Mouse (Mus musculus) right cerebral cortex, postnatal 4 days (tissue): ENCODE measurements around the gene Gpr183.

Experiments used
- DNase-seq: peaks from one replicate; pipeline ENCODE4 v3.0.0-alpha.2; 2022

The Gpr183 gene

DNA sequence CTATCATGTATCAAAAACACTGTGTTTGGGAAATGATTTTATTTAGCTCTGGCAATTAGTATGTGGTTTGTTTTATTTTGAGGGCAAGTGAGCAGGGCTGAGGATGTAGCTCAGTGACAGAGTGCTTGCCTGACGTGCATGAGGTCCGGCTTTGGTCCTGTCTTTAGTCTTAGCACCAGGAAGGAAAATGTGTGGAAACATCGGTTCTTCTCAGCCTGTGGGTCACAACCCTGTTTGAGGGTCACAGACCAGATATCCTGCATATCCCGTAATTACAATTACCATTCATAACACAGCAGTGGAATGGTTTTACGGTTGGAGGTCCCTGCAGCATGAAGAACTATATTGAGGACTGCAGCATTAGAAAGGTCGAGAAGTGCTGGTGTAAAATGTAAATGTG, 21.0 kb upstream of the Gpr183 start:
- no peak for DNase-seq

DNA sequence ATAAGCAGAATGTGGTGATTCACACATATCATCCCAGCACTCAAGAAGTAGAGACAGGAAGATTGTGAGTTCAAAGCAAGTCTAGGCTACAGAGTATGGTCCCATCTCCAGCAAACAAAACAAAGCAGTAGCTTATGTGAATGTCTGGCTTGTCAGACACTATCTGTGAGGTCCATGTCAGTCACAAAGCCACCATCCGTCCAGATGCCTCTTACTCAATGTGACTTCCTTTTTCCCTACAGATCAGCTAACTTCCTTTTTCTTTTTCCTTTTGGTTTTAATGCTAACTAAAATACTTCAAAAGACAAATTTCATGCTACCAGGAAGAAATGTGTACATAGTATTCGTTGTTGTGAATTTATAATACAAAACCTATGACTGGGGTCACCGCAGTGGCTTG, 20.5 kb upstream of the Gpr183 start:
- DNase-seq, result no peak

DNA sequence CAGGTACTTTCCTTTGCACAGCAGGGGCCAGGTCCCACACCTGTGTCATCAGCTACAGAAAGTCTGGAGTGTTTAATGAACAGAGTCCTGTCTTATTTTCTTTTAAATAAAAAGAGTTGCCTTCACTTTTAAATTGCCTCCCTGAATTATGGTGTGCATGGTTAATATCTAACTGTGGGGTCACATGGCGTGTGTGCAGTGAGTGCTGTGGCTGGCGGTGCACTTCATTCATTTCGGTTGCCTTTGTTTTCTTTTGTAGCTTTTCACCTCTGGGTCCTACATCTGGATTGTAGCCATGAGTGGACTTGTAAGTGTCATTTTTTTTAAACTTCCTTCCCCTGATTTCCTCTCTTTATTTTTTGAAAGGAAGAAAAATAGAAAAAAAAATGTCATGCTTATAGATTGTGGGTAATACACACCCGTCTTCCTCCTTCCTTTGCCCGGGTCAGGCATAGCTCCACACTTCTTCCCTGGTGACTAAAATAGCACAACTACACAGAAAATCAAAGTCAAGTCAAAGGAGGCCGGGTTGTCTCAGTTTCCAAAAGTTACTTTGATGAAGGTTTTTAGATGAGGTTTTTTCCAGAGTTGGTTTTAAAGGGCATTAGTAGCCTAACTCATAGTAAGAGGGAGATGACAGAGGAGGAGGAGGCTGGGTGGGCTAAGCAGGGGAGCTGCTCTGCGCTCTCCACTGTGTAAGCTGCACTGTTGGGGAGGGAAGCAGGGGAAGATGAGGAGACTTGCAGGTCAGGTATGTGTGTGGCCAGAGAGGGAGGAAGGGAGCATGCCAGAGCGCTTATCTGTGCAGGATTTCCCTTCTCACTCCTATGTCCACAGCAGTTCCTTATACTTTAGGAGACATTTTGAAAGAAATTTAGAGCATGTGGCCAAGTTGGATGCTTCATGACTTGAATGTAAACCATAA, 18.3 kb upstream of the Gpr183 start:
- DNase-seq, result no peak

DNA sequence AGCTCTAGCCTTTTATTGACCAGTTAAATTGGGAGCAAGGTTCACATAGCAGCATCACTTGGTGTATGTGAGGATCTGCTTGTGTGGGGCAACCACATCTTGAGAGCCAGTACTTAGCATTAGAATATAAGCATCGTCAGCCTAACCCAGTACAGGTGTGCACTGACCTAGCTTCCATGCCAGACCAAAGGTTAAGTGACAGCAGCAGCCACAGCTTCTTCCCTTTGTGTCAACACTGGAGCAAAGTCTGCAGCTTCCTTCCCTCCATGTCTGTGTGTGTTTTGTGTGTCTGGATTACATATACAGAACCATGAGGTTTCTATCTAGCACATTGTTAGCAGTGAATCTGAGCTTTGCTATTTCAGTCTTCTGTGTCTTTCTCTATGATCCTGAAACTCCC, 16.5 kb upstream of the Gpr183 start:
- no peak for DNase-seq

DNA sequence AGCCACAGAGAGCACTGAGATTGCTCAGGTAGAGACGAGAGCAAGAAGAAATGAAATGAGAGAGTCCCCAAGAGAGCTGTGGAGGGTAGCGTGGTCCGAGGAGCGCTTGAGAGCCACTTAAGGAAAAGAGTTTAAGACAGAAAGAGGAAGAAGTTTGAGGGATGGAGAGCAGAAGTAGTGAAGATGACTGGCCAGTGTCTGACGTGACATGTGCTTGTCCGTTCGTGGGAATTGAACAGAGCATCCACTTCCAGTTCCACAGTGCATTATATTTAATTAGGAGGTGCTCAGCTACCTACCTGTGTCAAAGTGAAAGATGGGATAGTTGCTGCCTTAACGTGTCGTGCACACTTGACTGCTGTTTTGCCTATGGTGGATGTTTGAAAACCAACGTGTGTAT, 8.1 kb upstream of the Gpr183 start:
- DNase-seq, result no peak

DNA sequence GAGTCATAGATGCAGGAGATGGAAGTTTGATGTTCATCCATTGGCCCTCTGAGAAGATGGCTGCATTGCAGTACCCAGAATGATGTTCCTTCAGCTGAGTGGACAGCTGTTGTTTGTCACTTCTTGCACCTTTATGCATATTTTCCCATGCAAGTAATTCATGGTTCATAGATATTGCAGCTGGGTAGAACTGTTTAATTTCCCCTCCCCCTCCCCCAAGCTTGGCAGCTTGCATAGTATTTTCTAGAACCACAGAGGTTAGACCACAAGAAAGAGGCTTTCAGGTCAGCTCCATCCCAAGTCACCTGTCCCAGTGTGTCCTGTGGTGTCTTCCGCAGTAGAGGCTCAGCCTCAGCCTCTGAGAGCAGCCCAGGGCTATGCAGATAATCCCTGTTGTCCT, 5.4 kb upstream of the Gpr183 start:
- DNase-seq, result no peak

DNA sequence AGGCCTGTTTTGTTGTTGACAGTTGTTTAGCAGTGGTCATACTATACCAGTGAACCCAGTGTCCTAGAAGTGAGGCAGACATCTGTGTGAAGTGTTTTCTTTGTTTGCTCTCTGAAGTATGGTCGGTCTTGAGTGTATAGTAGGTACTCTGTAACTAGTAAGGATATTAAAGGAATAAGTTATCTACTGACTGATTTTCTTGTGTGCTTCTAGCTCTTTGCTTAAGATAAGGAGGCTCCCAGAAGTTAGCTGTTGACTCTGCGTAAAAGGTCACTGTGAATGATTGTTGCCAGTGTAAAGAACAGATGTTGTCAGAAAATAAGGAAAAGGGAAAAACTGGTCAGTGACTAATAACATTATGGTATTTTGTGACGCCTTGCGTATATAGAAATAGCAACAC, 2.1 kb upstream of the Gpr183 start:
- DNase-seq, result no peak

DNA sequence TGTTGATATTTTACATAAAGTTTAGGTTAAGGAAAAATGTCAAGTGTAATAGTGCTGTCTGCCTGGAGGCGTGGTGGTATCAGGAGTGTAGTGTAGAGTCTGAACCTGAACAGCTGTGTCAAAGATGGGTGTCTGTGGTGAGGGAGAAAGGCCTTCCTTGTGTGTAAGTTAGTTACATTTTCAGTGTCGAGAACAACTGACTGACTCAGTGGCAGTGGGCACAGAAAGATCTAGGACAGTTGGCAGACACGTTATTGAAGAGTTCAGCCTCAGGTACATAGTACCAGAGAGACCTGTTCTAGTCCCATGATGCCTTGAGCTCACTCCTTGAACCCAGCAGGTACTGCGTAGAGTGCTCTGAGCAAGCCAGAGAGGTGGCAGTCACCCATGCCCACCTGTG, 466 bp upstream of the Gpr183 start:
- DNase-seq, result no peak

DNA sequence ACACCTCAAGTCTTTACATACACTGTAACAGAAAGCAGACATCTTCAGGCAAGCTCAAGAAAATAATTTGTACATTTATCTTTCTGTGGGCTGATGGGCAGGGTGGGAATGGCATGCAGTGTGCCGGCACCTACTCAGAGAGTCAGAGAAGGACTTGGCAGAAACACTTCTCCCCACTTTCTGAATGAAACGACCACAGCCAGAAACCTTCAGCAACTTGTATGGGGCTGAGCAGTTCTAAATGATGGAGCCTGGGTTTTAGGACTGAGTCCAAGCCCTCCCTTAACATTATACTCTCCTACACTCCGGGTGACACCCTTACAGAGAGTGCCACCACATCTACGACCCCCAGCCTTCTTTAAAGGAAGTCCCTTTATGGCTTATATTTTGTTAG, 1.1 kb downstream of the Gpr183 start:
- no peak for DNase-seq

DNA sequence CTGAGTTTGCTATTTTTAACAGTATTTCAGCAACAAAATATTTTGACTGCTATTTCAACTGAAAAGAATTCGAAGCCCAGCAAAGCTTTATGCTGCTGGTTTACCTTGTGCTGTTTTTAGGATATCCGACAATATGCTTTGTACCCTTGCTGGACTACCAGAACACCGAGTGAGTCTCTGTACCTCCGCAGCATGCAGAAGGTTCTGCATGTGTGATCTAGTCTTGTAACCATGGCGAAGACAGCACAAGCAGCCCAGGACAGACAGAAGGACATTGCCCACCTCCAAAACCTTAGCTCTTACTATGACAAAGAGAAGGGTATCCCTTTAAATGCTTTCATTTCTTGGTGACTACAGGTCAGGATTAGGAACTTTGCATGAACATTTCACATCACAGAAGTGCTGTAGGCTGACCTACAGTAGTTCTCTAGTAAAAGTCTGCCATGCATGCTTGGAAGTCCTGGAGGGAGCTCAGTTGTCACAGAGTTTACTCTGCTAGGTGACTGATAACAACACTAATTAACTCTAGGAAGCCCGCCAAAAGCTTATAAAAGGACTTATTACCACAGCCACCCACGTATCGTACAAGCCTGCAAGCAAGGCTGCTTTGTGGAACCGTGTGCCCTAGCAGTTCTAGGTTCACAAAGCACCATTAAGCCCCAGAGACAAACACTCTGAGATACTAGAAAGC, 1.6 kb downstream of the Gpr183 start:
- DNase-seq, result no peak

DNA sequence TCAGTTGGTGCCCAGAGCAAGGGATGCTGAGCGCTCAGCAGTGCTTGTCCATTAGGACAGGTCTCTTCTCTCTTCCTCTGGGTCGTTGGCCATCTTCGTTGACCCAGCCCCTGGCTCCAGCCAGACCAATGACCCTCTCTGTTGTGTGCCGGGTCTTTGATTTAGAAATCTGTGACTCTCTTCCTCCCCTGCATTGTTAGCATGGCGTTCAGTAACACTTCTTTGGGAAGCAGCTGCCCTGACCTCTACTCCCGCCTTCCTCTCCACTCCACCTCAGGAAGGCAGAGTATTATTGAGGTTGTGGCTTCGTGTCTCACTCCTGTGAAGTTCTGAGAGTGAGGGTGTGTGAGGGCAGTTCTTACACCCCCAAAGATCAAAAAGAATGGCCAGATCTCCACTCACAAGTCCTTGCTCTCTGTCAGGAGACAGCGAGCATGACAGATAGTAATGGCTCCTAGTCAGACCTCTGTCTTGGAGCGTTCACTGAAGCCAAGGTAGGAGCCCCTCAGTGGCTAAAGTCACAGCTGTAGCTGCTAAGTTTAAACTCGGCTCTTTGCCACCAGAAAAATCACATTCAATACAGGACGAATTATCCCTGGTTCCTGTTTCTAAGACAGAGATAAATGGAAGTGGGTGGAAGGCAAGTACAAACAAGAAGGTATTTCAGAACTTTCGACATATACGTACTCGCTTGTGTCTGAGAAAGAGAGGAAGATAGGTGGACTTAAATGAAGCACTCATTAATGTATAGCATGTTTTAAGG, 2.7 kb downstream of the Gpr183 start:
- no peak for DNase-seq

DNA sequence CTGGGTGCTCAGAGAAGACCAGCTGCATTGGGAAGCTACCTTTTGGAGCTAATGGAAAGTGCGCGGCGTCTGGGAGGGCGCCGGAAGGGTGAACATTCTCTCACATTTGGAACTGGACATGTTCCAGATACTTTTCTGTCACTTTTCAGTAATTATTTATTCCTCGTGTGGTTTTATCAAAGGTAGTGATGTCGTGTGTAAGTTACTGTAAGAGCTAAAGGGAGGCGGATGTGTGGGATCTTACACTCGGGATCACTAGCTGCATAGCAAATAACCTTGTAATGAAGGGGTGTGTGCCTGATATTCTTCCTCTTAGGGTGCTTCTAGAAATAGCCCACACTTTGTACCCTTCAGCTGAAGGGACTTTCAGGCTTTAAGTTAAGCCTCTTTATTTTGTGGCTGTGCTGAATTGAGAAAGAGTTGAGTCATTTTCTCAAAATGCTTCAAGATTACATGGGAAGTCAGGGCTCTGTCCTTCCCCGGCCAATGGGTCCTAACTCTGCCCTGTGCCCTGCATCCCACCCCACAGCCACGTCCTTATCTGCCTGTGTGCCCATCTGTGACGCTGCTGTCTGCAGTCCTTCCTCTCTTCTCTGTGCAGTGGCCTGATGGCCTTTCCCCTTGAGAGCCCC, 3.4 kb downstream of the Gpr183 start:
- no peak for DNase-seq

DNA sequence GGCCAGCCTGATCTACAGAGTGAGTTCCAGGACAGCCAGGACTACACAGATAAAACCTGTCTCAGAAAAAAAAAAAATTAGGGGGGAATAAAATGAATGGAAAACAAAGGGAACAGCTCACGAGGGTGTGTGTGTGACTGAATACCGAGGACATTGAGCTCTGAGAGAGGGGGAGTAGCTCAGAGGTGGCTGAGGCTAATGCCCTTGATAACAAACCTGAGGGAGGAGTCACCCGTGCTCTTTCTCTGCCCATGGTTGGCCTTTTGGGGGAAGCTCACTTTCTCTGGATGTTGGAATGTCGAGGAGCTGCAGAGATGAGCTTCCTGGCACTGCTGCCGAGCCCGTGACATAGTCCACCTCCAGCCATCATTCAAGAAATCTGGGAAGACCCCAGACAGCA, 4.0 kb downstream of the Gpr183 start:
- DNase-seq, result no peak

DNA sequence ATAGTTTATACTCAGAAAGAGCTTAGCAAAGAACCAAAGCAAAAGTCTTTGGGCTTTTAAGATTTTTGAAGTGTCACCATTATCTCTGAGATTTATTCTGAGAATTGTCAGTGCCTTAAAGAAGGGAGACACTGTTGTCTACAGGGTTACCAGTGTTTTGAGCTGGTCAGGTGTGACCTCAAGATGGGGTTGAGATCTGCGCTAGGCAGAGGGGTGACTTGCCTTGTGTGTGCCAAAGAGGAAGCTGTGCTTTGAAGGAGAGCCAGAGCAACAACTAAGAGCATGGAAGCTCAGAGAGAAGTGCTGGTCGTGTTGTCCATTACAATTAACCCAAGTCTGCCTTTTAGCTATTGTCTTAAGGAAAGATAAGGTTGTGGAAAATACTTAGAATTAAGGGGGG, 4.5 kb downstream of the Gpr183 start:
- no peak for DNase-seq

DNA sequence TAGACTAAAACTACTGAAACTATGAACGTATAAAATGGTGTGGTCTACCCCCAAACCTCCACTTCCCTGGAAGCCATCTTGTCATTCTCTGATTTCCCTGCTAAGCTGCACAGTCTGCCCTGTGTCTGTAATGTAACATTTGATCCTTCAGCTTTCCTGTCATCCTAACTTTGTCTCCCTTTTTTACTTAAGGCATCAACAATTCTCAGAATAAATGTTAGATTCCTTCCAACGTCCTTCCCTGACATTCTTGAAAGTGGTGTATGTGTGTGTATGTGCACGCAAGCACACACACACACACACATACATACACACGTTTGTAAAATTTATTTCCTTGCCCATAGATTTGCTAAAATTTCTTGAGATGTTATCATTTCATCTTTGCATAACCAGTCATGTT, 5.0 kb downstream of the Gpr183 start:
- no peak for DNase-seq

DNA sequence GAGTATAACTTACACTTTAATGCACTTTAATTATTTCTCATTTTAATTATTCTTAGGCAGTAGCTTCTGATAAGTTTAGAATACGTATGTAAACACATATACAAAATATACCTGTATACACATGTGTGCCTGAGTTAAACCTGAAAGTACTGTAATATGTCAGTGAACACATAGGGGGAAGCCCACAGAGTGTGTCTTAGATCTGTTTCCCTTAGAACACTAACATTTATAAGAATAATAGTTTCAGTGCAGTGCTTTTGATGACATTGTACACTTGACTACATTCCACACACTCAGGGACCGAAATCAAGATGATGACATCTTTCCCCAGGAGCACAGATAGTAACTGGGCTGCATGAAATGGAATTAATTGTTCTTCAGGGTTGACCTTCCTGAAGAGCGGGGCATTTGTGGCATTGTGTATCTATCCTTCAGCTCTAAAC, 5.4 kb downstream of the Gpr183 start:
- DNase-seq, result no peak

DNA sequence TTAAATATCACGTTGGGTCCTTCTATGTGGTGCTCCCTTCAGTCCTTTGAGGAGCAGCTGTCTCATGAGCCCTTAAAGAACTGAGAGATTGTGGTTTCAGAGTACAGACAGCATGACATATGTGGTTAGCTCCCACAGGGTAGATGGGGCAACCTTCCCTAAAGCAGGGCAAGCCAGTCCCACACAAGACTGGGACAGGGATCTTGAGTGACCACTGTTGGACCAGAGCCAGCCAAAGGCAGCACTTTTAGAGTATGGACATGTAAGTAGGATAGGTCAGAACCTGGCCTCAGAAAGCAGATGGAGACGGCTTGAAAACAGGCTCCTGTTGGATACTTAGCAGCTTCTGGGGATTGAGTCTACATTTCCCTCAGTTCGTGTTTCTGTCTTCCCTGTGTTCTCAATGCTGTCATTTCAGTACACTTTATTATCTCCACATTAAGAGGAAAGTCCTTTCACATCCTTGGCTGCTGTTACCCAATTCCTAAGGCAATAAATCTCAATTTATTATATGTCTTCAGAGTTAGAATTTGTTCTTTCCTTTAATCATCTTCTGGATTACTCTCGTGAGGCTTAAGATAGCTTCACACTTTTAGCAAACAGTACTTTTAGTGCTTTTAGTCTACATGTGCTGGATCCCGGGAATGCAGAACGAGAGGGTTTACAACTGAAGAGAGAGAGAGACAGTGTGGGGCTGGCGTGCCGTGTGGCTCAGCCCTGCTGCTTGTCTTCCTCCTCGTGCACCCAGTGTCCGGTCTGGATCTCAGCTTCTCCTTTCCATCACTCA, 6.1 kb downstream of the Gpr183 start:
- DNase-seq, result no peak

DNA sequence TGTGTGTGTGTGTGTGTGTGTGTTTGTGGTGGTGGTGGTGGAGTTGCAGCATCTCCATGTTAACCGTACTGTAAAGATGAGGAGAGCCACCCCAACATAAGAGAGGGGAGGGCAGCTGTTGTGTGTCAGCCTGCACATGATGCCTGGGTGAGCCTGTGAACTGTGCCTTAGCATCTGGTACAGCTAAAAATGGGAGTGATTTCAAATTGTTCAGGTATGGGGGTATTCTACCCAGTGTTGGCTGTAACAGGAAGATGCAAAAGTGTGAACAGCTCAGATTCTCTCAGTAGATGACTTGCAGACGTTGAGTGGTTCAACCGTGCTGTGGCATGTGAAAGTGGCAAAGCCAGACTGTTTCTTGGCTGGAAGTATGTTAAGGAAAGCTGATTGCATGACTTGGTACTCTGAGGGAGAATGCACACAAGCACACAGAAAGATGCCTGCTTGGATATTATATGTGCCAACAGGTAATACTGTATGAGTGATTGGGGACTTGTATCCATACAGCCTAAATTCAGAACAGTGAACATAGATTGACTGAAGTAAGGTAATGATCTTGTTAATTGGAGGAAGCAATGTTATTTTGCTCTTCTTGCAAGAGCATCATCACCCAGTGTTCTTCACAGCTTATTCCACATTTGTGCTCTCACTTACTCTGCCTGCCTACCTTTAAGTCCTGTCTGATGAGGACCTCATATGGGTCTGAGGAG, 6.8 kb downstream of the Gpr183 start:
- DNase-seq, result no peak

DNA sequence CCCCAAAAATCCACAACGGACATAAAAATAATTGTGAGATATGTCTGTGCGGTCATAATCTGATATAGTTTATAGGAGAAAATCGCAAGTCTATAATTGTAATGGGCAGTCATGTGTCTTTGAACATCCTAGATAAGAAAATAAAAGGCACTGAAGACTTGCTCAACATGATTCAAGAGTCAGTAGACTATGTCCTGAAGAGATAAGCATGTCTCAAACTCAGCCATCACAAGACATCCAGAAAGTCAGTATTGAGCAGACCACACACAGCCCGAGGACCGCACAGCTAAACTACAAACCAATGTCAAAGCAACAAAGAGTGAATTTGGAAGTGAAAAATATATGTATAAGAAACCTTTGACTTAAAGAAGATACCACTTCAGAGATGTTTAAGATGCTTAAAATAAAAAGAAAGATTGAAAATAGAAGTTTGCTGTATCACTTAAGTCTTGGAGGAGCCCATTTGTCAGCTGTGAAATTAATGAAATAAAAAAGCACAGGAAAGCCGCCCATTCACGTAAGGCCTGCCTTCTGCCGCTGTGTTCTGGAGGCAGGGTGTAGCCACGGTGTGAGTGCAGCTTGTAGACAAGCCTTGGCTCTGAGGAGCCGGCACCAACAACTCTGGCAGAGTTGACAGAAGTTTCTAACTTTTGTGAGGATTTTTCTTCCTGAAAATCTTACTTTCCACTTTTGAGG, 7.7 kb downstream of the Gpr183 start:
- DNase-seq, result no peak

DNA sequence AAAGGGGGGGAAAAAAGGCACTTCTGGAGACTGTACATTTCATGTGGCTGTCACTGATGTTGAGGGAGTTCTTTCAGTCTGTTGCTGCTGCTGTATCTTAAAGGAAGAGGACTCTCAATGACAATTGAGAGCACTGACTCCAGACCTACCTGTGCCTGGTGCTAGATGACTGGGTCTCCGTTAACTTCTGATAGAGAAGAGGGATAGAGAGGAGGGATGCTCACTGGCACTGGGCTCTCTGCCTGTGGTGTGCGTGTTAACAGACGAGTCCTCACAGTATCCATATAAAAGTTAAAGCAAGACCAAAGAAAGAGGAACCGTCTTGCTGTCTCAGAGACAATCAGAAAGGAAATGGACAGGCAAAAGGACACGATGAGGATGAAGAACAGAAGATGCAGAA, 8.7 kb downstream of the Gpr183 start:
- DNase-seq, result no peak

DNA sequence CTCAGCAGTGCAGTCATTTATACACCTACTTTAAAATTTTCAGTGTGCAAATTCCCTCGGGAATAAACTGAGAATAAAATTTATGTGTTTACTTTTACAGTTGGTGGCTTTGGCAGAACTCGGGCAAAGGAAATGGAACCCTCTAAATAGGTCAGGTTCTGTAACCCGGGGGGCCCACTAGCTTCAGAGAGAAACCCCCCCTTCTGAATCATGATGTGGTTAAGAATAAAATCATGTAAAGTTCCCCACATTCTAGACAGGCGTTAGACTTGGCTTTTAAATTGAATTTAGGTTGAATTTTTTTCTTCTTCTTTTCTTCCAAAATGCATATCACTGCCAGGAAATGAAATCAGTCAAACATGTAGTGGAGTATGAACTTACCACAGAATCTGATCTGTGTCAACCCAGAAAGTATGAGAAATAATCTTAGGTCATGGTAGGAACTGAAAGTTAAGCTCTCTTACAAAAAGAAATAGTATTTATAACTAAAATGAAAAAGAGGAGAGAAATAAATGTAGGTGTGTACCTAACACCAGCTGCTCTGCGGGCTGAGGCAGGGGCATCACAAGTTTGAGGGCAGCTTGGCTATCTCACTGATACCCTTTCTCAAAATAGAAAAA, 9.7 kb downstream of the Gpr183 start:
- no peak for DNase-seq
